Mouse (Mus musculus) spleen, adult 2 months (tissue): ENCODE data around the gene Dpp6.

Experiments
- CTCF ChIP-seq: fragments of 200-500 bp; IDR thresholded peaks from 2 replicates; pipeline ENCODE4 v1.5.1; 2011; ENCODE audit warnings: mild to moderate bottlenecking, inconsistent platforms; ENCODE audit not compliant: insufficient read depth, insufficient read length, insufficient replicate concordance; ENCODE audit errors: extremely low read depth
- POLR2A ChIP-seq: fragments of 200-500 bp; IDR thresholded peaks from 2 replicates; pipeline ENCODE4 v1.6.1; 2011; ENCODE audit warnings: low read depth, low read length, inconsistent platforms

- TF ChIP-seq CTCF: no peak
- no peak for TF ChIP-seq POLR2A
Measured at GRCm38 (mm10) chr5:27291378-27291777, 474.4 kb downstream of the Dpp6 start.
